Mouse (Mus musculus): Measurements from ENCODE around the gene Nme8.
A peak's percentile ranks its signal among the peaks of the same experiment; 100 is the strongest.

Gene Nme8

GRCm38 (mm10) chr13:19697790-19698189 lies at the start of gene Nme8:
Gene Nme8, minus strand, starts transcription at chr13:19697794.
- no peak for DNase-seq (ENCODE audit: low spot score in 2 of 2)

DNA sequence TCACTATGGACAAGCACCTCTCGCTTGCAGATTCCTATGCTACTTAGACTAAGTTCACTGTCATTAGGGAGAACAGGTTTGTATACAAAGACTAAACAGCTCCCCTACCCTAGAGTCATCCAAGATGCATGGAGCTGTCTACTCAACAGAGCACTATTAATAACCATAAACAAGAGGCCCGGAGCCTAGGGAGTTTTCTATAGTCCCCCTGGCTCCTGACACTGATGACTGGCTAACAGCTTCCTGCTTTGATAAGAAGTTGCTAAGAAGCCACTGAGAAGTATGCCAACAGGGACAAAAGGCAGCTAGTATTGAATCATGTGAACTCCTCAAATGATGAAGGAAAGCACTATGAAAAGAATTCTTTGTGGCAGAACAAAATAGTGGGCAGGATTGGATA lies 48.1 kb upstream of the Nme8 start:
- no peak for DNase-seq (ENCODE audit: low spot score in 2 of 2)

- DNase-seq (ENCODE audit: low spot score in 2 of 2) = no peak
Measured at GRCm38 (mm10) chr13:19744536-19744935, 46.9 kb upstream of the Nme8 start.

DNA sequence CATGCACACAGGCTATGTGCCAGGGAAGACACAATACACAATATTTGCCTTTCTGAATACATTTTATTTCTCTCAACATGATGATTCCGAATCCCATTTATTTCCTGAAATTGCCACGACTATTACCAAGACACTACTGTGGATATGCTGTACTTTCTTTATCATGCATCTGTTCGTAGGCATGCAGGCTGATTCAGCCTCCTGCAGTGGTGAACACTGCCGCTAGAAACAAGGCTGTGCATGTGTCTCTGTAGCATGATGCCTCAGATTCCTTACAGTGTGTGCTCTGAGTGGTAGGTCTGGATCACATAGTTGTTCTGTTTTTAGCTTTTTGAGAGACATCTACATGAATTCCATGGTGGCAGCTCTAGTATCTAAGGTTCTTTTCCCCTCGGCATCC lies 37.0 kb upstream of the Nme8 start:
- DNase-seq (ENCODE audit: low spot score in 2 of 2) = no peak

DNA sequence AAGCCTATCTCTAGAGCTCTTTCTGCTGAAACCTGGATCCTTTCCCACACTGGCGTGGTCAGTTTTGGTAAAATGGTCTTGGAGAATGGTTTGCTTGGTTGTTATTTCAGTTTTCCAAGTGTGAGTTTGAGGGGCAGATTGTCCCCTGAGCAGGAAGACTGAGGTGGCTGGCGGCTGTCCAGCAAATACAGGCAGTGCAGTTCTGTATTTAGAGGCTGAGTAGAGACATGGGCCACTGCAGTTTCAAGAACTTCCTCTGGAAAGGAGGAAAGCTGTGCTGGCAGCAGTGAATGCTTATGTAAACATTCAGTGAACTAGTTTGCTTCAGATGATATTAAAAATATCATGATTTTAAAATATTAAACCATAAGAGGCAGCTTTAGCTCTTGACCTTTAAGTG lies 33.2 kb upstream of the Nme8 start:
- no peak for DNase-seq (ENCODE audit: low spot score in 2 of 2)

- DNase-seq (ENCODE audit: low spot score in 2 of 2) = no peak
Measured at GRCm38 (mm10) chr13:19718954-19719353, 21.4 kb upstream of the Nme8 start.

DNA sequence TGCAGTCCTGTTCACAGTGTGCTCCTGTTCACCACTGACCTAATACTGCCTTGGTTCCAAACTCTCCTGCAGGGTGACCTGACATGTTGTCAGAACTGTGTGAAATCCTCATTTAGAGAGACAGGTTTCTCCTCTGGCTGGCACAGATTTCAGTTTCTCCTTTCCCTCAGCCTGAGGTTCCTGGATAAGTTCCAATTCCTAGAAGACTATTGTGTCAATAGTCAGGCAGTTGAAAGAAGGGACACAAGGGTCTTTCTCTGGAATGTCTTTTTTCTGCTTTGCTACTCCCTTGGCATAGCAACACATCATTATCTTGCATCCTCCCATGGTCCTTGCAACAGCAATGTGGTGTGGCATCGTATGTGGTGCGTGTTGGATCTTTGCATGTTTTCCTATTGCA lies 19.6 kb upstream of the Nme8 start:
- DNase-seq (ENCODE audit: low spot score in 2 of 2) = no peak

- no peak for DNase-seq (ENCODE audit: low spot score in 2 of 2)
Measured at GRCm38 (mm10) chr13:19703806-19704205, 6.2 kb upstream of the Nme8 start.

- DNase-seq (ENCODE audit: low spot score in 2 of 2) = peak; percentile 52 to 59
Measured at GRCm38 (mm10) chr13:19701443-19702078, 4.0 kb upstream of the Nme8 start.

DNA sequence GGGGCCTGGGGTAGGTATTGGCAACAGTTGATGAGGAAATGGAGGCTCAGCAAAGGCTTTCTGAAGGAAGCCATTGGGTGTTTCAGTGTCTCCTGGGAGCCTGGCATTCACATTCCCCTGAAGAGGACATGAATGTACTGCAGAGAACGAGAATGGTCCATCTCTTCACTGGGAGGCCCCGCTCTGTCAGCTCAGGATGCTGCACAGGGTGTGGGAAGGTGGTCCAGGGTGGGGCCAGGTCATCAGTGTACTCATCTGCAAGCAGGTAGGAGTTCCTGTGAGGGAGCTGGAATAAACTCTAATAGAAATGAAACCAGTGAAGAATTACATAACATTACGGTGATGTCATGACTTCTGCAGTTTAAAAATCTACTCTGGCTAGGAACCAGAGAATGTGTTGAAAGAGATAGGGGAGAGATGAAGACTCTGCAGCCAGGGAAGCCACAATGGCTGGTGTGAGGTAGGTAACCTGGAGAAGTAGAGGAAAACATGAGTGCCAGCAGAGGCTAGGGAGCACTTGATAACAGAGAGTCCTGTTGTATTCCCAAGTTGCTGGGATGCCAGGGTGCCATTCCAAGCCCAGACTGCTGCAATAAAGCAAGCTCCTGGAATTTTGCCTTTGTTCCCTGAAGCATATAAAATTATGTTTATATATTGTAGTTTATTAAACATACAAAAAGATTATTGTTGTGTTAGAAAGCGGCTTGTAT lies 3.3 kb upstream of the Nme8 start:
- DNase-seq (ENCODE audit: low spot score in 2 of 2) = no peak

- DNase-seq (ENCODE audit: low spot score in 2 of 2) = no peak
Measured at GRCm38 (mm10) chr13:19698524-19699173, 1.1 kb upstream of the Nme8 start.

DNA sequence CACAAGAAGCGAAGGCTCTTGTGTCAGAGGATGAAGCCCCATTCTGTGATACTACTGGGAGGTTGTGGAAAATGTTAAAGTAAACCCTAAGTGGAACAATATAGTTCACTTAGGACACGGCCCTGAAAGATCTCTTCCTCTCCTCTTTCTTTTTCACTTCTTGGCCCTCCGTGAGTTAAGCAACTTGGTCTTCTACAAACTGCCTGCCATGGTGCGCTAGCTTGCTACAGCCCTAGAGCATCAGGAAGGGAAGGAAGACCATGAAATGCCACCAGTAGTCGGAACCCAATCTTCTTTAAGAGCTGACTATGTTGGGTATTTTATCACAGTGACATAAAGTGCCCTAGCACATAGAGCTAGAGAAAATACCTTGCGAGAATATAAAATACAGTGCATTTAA lies 7.2 kb downstream of the Nme8 start:
- no peak for DNase-seq (ENCODE audit: low spot score in 2 of 2)

GRCm38 (mm10) chr13:19689971-19690370 lies 7.6 kb downstream of the Nme8 start:
- no peak for DNase-seq (ENCODE audit: low spot score in 2 of 2)

GRCm38 (mm10) chr13:19684007-19684406 lies 13.6 kb downstream of the Nme8 start:
- peak in 1 of 2 experiments; percentile 16 for DNase-seq (ENCODE audit: low spot score in 2 of 2)

DNA sequence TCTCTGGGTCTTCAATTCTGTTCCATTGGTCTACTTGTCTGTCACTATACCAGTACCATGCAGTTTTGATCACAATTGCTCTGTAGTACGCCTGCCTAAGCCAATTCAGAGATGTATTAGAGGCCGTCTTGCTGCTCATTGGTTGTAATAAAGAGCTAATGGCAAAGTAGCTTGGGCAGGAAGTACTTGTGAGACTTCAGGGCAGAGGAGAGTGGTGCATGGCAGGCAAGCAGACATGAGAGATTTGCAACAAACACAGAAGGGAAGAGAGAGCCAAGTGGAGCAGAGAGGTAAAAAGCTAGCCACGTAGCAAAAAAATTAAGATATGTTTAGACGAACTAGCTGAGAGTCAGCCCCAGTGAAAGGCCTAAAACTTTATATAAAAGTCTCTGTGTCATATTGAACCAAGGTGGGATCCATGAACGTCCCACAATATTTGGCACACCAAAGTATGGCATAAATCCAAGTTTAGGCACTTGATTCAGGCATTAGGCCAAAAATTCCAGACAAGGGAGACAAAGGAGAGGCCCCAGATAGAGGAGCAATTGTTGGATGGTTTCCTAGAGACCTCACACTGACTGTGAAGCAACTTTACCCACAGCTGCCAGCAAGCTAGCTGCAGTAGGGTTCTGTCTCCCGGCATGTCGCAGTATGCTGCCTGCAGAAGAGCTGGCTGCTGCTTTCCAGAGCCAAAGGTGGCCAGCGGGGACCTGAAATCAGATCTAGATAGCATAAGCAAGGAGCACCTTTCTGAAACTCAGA lies 14.5 kb downstream of the Nme8 start:
- DNase-seq (ENCODE audit: low spot score in 2 of 2) = no peak

GRCm38 (mm10) chr13:19674601-19675000 lies 23.0 kb downstream of the Nme8 start:
- no peak for DNase-seq (ENCODE audit: low spot score in 2 of 2)

DNA sequence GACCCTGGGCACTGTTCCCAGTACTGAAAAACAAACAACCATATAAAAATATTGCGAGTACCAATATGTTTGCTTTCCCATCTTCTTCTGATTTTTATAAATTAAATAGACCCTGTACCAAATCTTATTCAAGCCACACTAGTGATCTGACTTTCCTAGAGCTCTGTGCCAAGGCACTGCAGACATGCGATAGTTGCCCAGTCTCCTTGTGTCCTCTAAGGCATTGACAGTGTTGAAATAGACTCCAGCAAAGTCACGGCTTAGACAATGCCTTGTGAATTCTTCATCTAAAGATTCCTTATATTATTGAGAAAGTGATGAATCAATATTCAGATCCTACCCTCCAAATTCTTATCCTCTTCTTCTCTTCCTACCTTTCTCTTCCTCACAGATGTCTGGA lies 23.6 kb downstream of the Nme8 start:
- DNase-seq (ENCODE audit: low spot score in 2 of 2) = no peak

GRCm38 (mm10) chr13:19668355-19669140 lies 29.0 kb downstream of the Nme8 start:
- no peak for DNase-seq (ENCODE audit: low spot score in 2 of 2)

- no peak for DNase-seq (ENCODE audit: low spot score in 2 of 2)
Measured at GRCm38 (mm10) chr13:19652405-19652804, 45.2 kb downstream of the Nme8 start.

- DNase-seq (ENCODE audit: low spot score in 2 of 2) = no peak
Measured at GRCm38 (mm10) chr13:19649824-19650223, 47.8 kb downstream of the Nme8 start.

DNA sequence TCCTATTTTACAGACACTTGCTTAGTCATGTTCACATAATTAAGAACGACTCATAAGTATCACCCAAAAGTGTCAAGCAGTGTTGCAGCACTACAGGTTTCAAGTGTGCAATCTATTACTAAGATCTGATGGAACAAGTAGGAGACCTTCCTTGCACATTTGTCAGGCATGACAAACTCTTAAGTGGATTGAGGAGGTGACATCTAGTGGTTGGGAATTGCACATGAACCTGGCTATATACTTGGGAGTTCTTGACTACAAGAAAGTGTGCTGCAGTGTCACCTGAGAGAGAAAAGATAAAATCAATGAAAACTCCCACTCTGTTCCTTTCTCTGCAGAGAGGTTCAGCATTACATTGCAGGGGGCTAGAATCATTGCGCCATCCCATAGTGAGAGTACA lies 53.4 kb downstream of the Nme8 start:
- DNase-seq (ENCODE audit: low spot score in 2 of 2) = no peak

GRCm38 (mm10) chr13:19643519-19643918 lies 54.1 kb downstream of the Nme8 start:
- DNase-seq (ENCODE audit: low spot score in 2 of 2) = no peak

Data from right cerebral cortex, postnatal 36 days (tissue).